Mouse (Mus musculus) kidney, adult 2 months (tissue): Measurements from ENCODE around the gene Ccnf.

Source experiments
- CTCF ChIP-seq: fragments of 200-500 bp; conservative IDR thresholded peaks from 2 replicates; pipeline ENCODE4 v1.5.1; 2011; ENCODE audit warnings: low read depth, mild to moderate bottlenecking, control low read depth, low read length, moderate library complexity, mixed read lengths; ENCODE audit not compliant: insufficient read depth, insufficient read length
- POLR2A ChIP-seq: fragments of 200-500 bp; IDR thresholded peaks from one replicate; pipeline ENCODE4 v1.6.1; 2011; ENCODE audit warnings: low read depth, low read length, control low read depth

GRCm38 (mm10) chr17:24190934-24191333 lies 60.4 kb downstream of the Ccnf start:
- TF ChIP-seq POLR2A (no peak), CTCF (no peak)
